Mouse (Mus musculus) right cerebral cortex, postnatal 25 days (tissue): Measurements from ENCODE around the gene Rad50.

Experiments used
- DNase-seq: peaks from one replicate; pipeline ENCODE4 v3.0.0; 2022

The Rad50 gene

GRCm38 (mm10) chr11:53632122-53632733 lies 74.9 kb downstream of the Rad50 start:
- no peak for DNase-seq

GRCm38 (mm10) chr11:53627859-53628258 lies 79.3 kb downstream of the Rad50 start:
- peak; percentile 33 for DNase-seq

GRCm38 (mm10) chr11:53626802-53627373 lies 80.2 kb downstream of the Rad50 start:
- no peak for DNase-seq

GRCm38 (mm10) chr11:53624124-53624523 lies 83.0 kb downstream of the Rad50 start:
- no peak for DNase-seq

GRCm38 (mm10) chr11:53623573-53623972 lies 83.5 kb downstream of the Rad50 start:
- no peak for DNase-seq

GRCm38 (mm10) chr11:53622440-53622806 lies 84.7 kb downstream of the Rad50 start:
- DNase-seq: no peak

GRCm38 (mm10) chr11:53621582-53622439 lies 85.3 kb downstream of the Rad50 start:
- no peak for DNase-seq

GRCm38 (mm10) chr11:53620094-53620493 lies 87.0 kb downstream of the Rad50 start:
- no peak for DNase-seq

- DNase-seq: no peak
Measured at GRCm38 (mm10) chr11:53619428-53619827, 87.7 kb downstream of the Rad50 start.

- no peak for DNase-seq
Measured at GRCm38 (mm10) chr11:53618619-53619198, 88.4 kb downstream of the Rad50 start, which contains the start of gene Il4. Il4 (minus strand) TSS chr11:53618669.

- no peak for DNase-seq
Measured at GRCm38 (mm10) chr11:53617562-53618109, 89.5 kb downstream of the Rad50 start.

GRCm38 (mm10) chr11:53616748-53617558 lies 90.2 kb downstream of the Rad50 start:
- DNase-seq: no peak

- DNase-seq: no peak
Measured at GRCm38 (mm10) chr11:53615575-53615974, 91.5 kb downstream of the Rad50 start.

GRCm38 (mm10) chr11:53615172-53615571 lies 91.9 kb downstream of the Rad50 start:
- no peak for DNase-seq

- DNase-seq: no peak
Measured at GRCm38 (mm10) chr11:53609672-53610071, 97.4 kb downstream of the Rad50 start.

GRCm38 (mm10) chr11:53609231-53609630 lies 97.9 kb downstream of the Rad50 start:
- DNase-seq: no peak

- DNase-seq: no peak
Measured at GRCm38 (mm10) chr11:53605609-53606008, 101.5 kb downstream of the Rad50 start.

GRCm38 (mm10) chr11:53604983-53605382 lies 102.1 kb downstream of the Rad50 start:
- DNase-seq: no peak
